Mouse (Mus musculus) left cerebral cortex, adult 6 months (tissue): ENCODE measurements around the gene Caskin1. TPM values are rescaled to one million over a fixed set of nuclear protein-coding genes. Genes with fewer than 3 reads are reported as not detected.

ENCODE experiments used
- long read RNA-seq, 2 experiments: library from polyadenylated mRNA; unstranded; transcript quantifications; one replicate each; pipeline ENCODE4 v2.0.0; 2019 to 2020
- polyA plus RNA-seq: library from polyadenylated mRNA; unstranded; fragments of <200 nt; fragmentation: Nextera tagmentation; gene quantifications from 2 replicates; pipeline ENCODE4 v1.2.3, GENCODE M21; 2021

Caskin1 gene
- polyA plus RNA-seq = 8.6 and 20.5 TPM in 2 replicates
- long read RNA-seq, experiment 1, full-length matches to known transcripts = 7 of 68 reads
- long read RNA-seq, experiment 1, partial matches to known transcripts = 56 of 68 reads
- long read RNA-seq, experiment 1, other reads (novel, unspliced or antisense) = 5 of 68 reads
- long read RNA-seq, experiment 2, partial matches to known transcripts = 13 of 23 reads
- long read RNA-seq, experiment 2, other reads (novel, unspliced or antisense) = 10 of 23 reads

DNA sequence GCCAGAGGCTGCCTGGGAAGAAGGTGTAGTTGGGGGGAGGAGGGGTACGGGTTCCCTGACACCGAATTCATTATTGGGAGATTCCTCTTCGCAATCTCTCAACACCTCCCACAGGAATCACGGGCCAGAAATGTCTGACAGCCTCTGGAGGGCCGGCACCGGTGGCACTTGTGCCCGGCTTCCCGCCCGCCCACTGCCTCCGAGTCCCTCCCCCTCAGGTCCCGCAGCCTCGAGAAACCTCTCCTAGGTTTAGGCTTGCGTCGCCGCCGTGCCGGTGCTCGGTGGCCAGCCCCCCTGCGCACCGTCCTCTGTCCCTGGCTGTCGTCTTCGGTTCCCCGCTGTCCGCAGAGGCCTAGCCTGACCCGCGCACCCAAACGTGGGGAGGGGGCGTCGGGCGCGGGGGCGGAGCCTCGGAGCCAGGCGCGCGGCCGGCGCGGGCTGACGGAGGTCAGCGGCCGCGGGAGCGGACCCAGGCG lies at the start of gene Caskin1:
Caskin1 (plus strand) TSS at position 416 of the 476 bp plus-strand sequence.

DNA sequence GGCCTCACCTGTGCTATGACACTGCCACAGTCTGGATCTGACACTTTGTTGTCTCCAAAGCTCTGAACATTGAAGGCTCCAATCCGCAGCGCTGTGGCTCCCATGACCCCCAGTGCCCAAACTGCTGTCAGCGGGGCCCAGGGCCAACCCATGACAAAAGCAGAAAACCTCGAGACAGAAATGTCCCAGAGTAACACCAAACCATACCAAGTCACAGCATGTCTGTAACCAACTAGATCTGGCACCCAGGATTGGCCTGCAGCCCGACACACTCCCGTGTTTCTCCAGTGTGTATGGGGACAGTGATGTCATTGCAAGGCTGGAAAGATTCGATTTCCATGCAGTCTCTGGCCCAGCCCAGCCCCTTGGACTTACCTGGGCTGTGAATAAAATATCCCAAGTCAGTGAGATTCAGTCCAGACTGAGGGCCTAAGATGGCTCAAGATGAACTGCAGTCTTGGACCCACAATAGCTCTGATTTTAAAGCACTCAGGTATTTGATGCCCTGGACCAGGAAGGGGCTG lies 45.7 kb upstream of the Caskin1 start, which contains the start of gene Dnase1l2:
Dnase1l2 (minus strand) TSS at position 474 of the 524 bp plus-strand sequence.

DNA sequence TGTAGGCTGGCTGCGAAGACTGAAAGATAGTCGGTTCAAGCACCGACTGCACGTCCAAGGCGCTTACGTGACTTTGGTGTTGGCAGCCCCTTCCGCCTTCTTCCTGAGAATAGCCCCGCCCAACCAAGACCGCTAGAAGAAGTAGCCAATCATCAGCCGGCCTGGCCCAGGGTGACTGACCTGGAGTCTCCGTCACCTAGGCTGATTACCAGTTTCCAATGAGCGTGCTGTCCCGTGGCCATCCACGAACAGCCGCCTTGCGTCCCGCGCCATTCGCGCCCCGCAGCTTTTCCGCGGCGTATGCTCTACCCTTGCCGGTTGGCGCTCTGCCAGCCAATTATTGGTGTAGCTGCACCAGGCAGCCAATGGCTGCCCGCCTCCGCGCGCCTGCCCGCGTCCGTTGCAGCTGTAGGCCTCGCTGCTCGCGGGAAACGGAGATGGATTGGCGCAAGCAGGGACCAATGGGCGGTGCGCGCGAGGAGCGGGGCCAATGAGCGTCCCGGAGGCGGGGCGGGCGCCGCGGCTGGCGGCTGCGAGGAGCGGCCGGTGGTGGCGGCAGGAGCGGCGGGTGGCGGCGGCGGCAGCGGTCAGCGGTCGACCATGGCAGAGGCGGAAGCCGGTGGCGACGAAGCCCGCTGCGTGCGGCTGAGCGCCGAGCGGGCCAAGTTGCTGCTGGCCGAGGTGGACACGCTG lies 18.3 kb upstream of the Caskin1 start, which contains the start of the genes E4f1 and Pgp:
E4f1 (minus strand) TSS at position 404 of the 693 bp plus-strand sequence.
Pgp (plus strand) TSS at position 483 of the 693 bp plus-strand sequence.

GRCm38 (mm10) chr17:24473612-24474275 lies 14.7 kb upstream of the Caskin1 start, which contains the start of gene Bricd5:
Bricd5 (plus strand) TSS chr17:24473884.

DNA sequence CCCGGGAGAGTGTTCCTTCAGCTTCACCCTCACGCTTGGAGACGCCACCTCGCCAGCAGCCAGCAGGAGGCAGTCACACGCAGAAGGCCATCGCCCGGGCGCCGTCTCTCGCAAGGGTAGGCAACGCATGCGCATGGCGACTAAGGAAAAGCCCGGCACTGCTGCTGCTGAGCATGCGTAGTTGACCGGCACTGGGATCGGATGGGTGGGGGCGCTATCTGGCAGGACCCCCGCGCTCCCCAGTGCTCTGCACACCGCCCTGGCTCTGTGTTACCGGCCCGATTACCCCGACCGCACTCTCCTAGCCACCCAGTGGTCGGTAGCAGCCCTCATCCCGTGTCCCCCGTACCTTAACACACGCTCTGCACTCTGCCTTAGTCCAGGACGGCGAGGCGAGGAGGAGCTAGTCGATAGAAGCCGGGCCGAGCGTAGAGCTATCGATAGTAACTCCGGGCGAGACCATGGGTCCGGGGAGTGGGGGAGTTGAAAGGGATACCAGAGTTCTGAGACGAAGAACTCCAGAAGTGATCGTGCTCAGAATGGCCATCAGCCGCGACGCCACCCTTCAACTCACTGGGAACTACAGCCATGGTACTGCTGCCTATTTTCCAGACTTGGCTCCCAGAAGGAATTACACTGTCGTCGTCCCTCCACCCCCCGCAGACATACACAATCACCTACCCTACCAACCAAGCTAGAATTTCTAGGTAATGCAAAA lies 9.6 kb upstream of the Caskin1 start, which contains the start of gene Mlst8:
Mlst8 (minus strand) TSS at position 416 of the 718 bp plus-strand sequence.

GRCm38 (mm10) chr17:24527723-24528559 lies 39.5 kb downstream of the Caskin1 start, which contains the start of gene Traf7:
Traf7 (minus strand) TSS chr17:24527938.

DNA sequence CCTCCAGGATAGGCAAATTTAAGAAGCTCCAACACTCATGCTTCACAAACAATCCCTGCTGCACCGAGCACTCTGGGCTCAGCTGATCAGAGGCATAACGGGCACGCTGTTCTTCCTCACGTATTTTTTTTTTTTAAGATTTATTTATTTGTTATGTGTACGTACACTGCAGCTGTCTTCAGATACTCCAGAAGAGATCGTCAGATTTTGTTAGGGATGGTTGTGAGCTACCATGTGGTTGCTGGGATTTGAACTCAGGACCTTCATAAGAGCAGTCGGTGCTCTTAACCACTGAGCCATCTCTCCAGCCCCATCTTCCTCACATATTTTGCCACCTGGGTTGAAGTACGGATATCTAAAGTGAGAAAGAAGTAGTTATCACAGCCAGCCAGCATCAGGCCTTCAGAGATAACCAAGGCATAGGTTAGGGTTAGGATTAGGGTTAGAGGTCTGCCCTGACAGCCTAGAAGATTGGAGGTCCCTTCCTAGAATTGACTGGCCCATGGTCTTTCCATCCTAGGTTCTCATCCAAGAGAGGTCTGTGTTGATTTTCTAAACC lies 45.8 kb downstream of the Caskin1 start, which contains the start of gene Rab26:
Rab26 (minus strand) TSS at position 51 of the 559 bp plus-strand sequence.

DNA sequence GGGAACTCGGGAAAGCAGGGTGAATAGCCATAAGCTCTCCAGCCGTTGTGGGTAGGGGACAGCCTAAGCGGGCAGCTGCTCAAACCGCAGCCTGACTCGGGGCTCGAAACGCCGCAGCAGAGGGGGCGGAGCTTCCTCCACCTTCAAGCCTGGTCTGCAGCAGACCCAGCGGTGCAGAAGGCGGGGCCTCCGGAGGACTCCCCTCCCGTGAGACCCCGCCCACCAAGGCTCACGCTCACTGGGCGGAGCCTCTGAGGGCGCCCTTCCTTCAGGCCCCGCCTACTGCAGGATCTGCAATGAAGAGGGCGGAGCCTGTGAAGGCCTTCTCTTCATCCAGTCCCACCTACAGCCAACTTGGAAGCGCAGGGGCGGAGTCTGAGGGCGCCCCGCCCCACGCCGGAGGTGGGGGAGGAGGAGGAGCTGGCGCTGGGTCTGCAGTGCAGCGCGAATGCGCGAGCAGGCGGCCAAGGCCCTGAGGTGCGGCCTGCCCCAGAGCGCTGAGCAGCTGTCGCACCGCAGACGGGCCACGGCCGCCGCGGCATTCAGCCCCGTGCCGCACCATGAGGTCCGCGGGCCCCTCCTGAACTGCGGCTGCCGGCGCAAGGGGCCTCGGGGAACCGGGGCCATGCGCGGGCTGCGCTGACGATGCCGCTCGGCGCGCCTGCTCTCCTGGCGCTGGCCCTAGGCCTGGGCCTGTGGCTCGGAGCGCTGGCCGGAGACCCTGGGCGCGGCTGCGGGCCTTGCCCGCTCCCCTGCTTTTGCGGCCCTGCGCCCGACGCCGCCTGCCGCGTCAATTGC lies 61.4 kb downstream of the Caskin1 start, which contains the start of gene Pkd1:
Pkd1 (plus strand) TSS at position 217 of the 798 bp plus-strand sequence.

Other genes with a start within 250 kb of the Caskin1 start
- 2.2 and 2.4 TPM in 2 replicates for gene Ccnf, start 237.1 kb upstream of the Caskin1 start, polyA plus RNA-seq
- gene Abca17, start 137.5 kb upstream of the Caskin1 start, polyA plus RNA-seq = 0.22 and 0.34 TPM in 2 replicates
- 10.9 and 18.7 TPM in 2 replicates for gene Abca3, start 136.7 kb upstream of the Caskin1 start, polyA plus RNA-seq
- gene Rnps1, start 74.0 kb upstream of the Caskin1 start, polyA plus RNA-seq = 90.6 and 122 TPM in 2 replicates
- 78.8 and 90.8 TPM in 2 replicates for gene Eci1, start 62.0 kb upstream of the Caskin1 start, polyA plus RNA-seq
- gene Dnase1l2, start 45.5 kb upstream of the Caskin1 start, polyA plus RNA-seq = 0.21 and 0.36 TPM in 2 replicates
- 10.7 and 12.9 TPM in 2 replicates for gene E4f1, start 18.3 kb upstream of the Caskin1 start, polyA plus RNA-seq
- 93.6 and 113 TPM in 2 replicates for gene Pgp, start 18.2 kb upstream of the Caskin1 start, polyA plus RNA-seq
- gene Bricd5, start 14.7 kb upstream of the Caskin1 start, polyA plus RNA-seq = 0.82 and 1.2 TPM in 2 replicates
- gene Mlst8, start 9.5 kb upstream of the Caskin1 start, polyA plus RNA-seq = 16.5 and 21.2 TPM in 2 replicates
- gene Traf7, start 39.3 kb downstream of the Caskin1 start, polyA plus RNA-seq = 20.3 TPM in 2 replicates
- gene Rab26, start 45.6 kb downstream of the Caskin1 start, polyA plus RNA-seq = 51.2 and 58.9 TPM in 2 replicates
- gene Pkd1, start 61.2 kb downstream of the Caskin1 start, polyA plus RNA-seq = 4.8 and 5.4 TPM in 2 replicates
- 60.7 and 86.2 TPM in 2 replicates for gene Tsc2, start 144.0 kb downstream of the Caskin1 start, polyA plus RNA-seq
- gene Nthl1, start 144.1 kb downstream of the Caskin1 start, polyA plus RNA-seq = 5.6 and 5.9 TPM in 2 replicates
- 39.3 and 41.9 TPM in 2 replicates for gene Slc9a3r2, start 161.7 kb downstream of the Caskin1 start, polyA plus RNA-seq
- gene Npw, start 169.9 kb downstream of the Caskin1 start, polyA plus RNA-seq = 0.47 and 0.65 TPM in 2 replicates
- gene Zfp598, start 181.1 kb downstream of the Caskin1 start, polyA plus RNA-seq = 1.3 and 2.4 TPM in 2 replicates
- 282 and 371 TPM in 2 replicates for gene Syngr3, start 201.4 kb downstream of the Caskin1 start, polyA plus RNA-seq
- gene Gfer, start 207.6 kb downstream of the Caskin1 start, polyA plus RNA-seq = 33.0 and 34.1 TPM in 2 replicates
- 0.98 and 1.1 TPM in 2 replicates for gene Noxo1, start 207.6 kb downstream of the Caskin1 start, polyA plus RNA-seq
- 15.2 and 20.2 TPM in 2 replicates for gene Tbl3, start 219.1 kb downstream of the Caskin1 start, polyA plus RNA-seq
- gene Rnf151, start 229.5 kb downstream of the Caskin1 start, polyA plus RNA-seq = not detected in 2 replicates
- gene Rps2, start 229.5 kb downstream of the Caskin1 start, polyA plus RNA-seq = 1,532 and 1,546 TPM in 2 replicates
- 938 and 1,009 TPM in 2 replicates for gene Ndufb10, start 235.9 kb downstream of the Caskin1 start, polyA plus RNA-seq
- 0.19 and 0.53 TPM in 2 replicates for gene Rpl3l, start 239.2 kb downstream of the Caskin1 start, polyA plus RNA-seq
- gene Msrb1, start 248.0 kb downstream of the Caskin1 start, polyA plus RNA-seq = 6.8 and 17.1 TPM in 2 replicates